Mouse (Mus musculus) hindbrain, embryonic 13.5 days (tissue): ENCODE measurements around the gene Cend1. TPM values are rescaled to one million over a fixed set of nuclear protein-coding genes. Genes with fewer than 3 reads are reported as not detected.
"Not testable (repeated sequence)": the region's sequence is repeated elsewhere in the genome, so short reads cannot be mapped to it uniquely, and the experiment has no call there.

ENCODE experiments used
- ATAC-seq: fragments of 200-750 bp; cut with Nextera tagmentation; 2 replicates; pipeline ENCODE4 v1.8.0; 2017; ENCODE audit warnings: moderate TSS enrichment; ENCODE audit not compliant: low FRiP score
- H3K27ac ChIP-seq: fragments of 300-500 bp; sonication (generic); 2 replicates; pipeline ENCODE4 v1.5.1; 2015; ENCODE audit warnings: inconsistent platforms, mild to moderate bottlenecking, moderate library complexity
- H3K27me3 ChIP-seq: fragments of 300-500 bp; sonication (generic); 2 replicates; pipeline ENCODE4 v1.6.1; 2015; ENCODE audit warnings: mild to moderate bottlenecking, inconsistent platforms
- H3K36me3 ChIP-seq: fragments of 300-500 bp; sonication (generic); 2 replicates; pipeline ENCODE4 v1.6.1; 2015; ENCODE audit warnings: mild to moderate bottlenecking, inconsistent platforms
- H3K4me1 ChIP-seq: fragments of 300-500 bp; sonication (generic); replicated peaks from 2 replicates; pipeline ENCODE4 v1.6.1; 2015; ENCODE audit warnings: inconsistent platforms
- H3K4me2 ChIP-seq: fragments of 300-500 bp; sonication (generic); 2 replicates; pipeline ENCODE4 v1.6.1; 2015; ENCODE audit warnings: inconsistent platforms, mild to moderate bottlenecking, moderate library complexity
- H3K4me3 ChIP-seq: fragments of 300-500 bp; sonication (generic); 2 replicates; pipeline ENCODE4 v1.5.1; 2015; ENCODE audit warnings: mild to moderate bottlenecking, inconsistent platforms
- H3K9ac ChIP-seq: fragments of 300-500 bp; sonication (generic); 2 replicates; pipeline ENCODE4 v1.6.1; 2015; ENCODE audit warnings: mild to moderate bottlenecking, inconsistent platforms
- H3K9me3 ChIP-seq: fragments of 300-500 bp; sonication (generic); 2 replicates; pipeline ENCODE4 v1.6.1; 2016; ENCODE audit warnings: inconsistent platforms
- WGBS: fragments of 180-500 bp; shearing (Covaris S2); methylation state at CpG from one replicate; pipeline ENCODE4 v1.1.7; 2015; 5-methylcytosine and 5-hydroxymethylcytosine counted together
- polyA plus RNA-seq: library from polyadenylated mRNA; unstranded; fragments of >200 nt; fragmentation: Nextera tagmentation; extraction: Ambion mirVana; gene quantifications from 2 replicates; pipeline ENCODE4 v1.2.1, GENCODE M21; 2015

Cend1 gene
- polyA plus RNA-seq, 1 experiment from 2014 or later, result 68.3 TPM

DNA sequence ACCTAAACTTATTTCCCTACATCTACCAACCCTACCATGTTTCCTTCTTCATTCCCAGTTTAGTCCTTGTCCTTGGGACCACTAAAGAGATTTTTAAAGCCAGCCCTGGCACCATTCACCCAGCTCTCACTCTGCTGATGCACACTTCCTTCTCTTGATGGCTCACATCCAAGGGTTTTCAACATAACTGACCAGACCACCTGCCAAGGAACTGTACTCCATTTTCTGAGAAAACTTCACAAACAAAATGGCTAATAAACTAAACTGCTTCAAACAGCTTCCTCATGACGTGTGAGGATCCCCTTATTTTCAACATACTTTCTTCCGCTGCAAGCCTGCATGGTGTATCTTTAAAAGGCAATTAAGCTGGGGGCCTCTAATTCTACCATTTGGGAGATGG lies 24.3 kb upstream of the Cend1 start:
- WGBS, result 80% methylated on average over 2 of the region's 2 CpGs
- peaks cover 47% of the 10 kb centered on the region for H3K36me3 ChIP-seq
- H3K4me3 ChIP-seq, result no peak overlapping the region
- 0 out of 2 replicates have a peak, but pooled peaks cover 6% of the 10 kb centered on the region for H3K27me3 ChIP-seq
- peaks cover 32% of the 10 kb centered on the region for H3K4me1 ChIP-seq
- H3K4me2 ChIP-seq, result no peak overlapping the region
- no peak for ATAC-seq
- H3K9ac ChIP-seq, result no peak overlapping the region
- H3K27ac ChIP-seq, result no peak overlapping the region
- no peaks in the 10 kb centered on the region for H3K9me3 ChIP-seq

DNA sequence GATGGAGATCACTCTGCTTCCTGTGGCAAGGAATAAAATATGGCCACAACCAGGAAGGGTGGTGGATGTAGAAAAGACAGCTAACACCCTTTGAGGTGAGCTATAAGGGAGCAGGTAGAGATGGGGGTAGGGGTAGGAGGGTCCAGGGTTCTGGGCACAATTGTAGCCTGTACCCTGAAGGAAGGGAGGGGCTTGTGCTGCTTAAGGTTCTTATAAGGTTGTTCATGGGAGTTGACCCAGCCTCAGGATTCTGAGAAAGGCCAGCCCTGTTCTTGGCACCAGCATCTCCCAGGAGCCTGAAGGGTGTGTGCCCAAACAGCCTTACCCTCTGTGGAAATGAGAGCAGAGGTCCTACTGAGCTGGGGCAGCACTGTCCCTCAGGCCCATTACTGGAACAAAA lies 22.6 kb upstream of the Cend1 start:
- Histone ChIP-seq H3K4me2 (no peak overlapping the region), H3K36me3 (peaks cover 35% of the 10 kb centered on the region), H3K4me1 (peaks cover 38% of the 10 kb centered on the region), H3K4me3 (no peak overlapping the region), H3K27ac (no peak overlapping the region), H3K27me3 (0 out of 2 replicates have a peak, but pooled peaks cover 3% of the 10 kb centered on the region), H3K9me3 (no peaks in the 10 kb centered on the region), H3K9ac (no peak overlapping the region)
- ATAC-seq, result no peak

DNA sequence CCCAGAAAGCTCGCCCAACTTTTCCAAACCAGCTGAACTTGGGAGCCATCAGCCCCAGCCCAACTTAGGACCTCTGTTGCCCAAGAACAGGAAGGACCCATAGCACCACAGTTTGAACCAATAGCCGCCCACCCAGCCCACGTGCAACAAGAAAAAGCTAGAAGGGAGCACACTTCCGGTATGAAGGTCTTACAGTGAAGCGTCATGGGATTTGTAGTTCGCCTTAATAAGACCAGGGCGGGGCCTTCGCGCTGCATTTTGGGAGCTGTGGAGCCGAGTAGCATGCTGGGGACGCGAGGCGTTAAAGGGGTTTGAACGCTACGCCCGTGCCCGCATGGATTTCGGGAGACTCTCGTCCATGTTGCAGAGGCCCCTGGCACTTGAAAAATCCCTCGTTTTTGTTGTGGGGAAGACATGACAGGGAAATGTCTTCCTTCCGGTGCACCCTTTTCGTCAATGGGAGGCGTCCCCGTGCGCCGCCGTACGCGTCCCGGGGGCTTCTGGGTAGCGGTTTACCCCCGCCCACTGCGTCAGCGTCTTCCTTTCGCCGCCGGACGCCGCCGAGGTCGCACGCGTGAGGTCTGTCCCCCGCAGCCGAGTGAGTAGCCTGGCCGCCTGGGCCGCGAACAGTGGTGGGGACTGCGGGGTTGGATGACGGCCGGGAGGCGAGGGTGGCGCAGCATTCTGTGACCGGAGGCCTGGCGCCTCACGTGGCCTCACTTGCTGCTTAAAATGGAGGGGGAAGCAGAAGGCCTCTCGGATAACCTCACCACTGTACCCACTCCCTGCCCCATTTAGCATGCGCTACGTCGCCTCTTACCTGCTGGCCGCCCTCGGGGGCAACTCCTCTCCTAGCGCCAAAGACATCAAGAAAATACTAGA lies 18.1 kb upstream of the Cend1 start, which contains the start of gene Rplp2:
Rplp2 (plus strand) TSS at position 261 of the 882 bp plus-strand sequence.
- Histone ChIP-seq H3K9ac (peak within 1 kb of the TSS; percentile 94), H3K4me3 (peak within 1 kb of the TSS; percentile 86), H3K9me3 (no peaks in the 10 kb centered on the region), H3K4me2 (peak within 1 kb of the TSS; percentile 79), H3K4me1 (peaks cover 33% of the 10 kb centered on the region), H3K27me3 (no peaks in the 10 kb centered on the region), H3K36me3 (peaks cover 35% of the 10 kb centered on the region), H3K27ac (peak within 1 kb of the TSS; percentile 96)
- under 1% methylated on average over 63 of the region's 63 CpGs for WGBS
- ATAC-seq, result peak; percentile 94

DNA sequence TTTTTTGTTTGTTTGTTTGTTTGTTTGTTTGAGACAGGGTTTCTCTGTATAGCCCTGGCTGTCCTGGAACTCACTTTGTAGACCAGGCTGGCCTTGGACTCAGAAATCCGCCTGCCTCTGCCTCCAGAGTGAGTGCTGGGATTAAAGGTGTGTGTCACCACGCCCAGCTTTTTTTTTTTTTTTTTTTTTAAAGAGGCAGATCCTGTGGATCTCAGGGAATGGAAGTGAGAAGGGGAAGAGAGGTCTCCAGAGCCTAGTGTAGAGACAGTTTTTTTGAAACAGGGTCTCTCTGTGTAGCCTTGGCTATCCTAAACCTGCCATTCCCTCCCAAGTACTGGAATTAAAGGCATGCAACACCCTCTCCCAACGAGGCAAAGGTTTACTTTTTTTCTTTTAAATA lies 17.1 kb upstream of the Cend1 start:
- not testable (repeated sequence) for H3K27me3 ChIP-seq, H3K9me3 ChIP-seq, H3K9ac ChIP-seq, H3K27ac ChIP-seq, H3K4me3 ChIP-seq, ATAC-seq
- 90% methylated on average over 3 of the region's 3 CpGs for WGBS
- Histone ChIP-seq H3K36me3 (peaks cover 25% of the 10 kb centered on the region), H3K4me2 (peak overlapping the region; percentile 52), H3K4me1 (peaks cover 35% of the 10 kb centered on the region)

DNA sequence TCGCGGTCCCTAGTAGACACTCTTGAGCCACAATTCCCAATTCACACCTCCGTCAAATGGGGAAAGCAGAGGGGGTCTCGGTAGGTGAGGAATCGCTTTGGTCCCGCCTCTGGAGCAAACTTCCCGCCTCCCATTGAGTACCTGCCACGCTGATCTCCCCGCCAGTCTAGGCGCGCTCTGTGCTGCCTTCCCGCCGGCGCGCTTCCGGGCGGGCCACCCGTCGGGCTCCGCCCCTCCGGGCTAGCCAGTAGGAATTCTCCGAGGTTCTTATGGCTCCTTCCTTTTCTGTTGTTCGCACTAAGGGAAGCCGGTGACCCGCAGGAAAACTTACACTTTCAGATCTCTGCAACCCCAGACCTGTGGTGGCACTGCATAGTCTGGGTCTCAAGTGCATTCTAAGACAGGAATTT lies 14.5 kb upstream of the Cend1 start, which contains the start of gene Pidd1:
Pidd1 (minus strand) TSS at position 198 of the 410 bp plus-strand sequence.
- H3K9ac ChIP-seq, result peak within 1 kb of the TSS; percentile 70
- peaks cover 9% of the 10 kb centered on the region for H3K36me3 ChIP-seq
- WGBS, result under 1% methylated on average over 25 of the region's 25 CpGs
- no peak within 1 kb of the TSS for H3K27ac ChIP-seq
- H3K27me3 ChIP-seq, result no peaks in the 10 kb centered on the region
- H3K4me2 ChIP-seq, result peak within 1 kb of the TSS; percentile 64
- H3K9me3 ChIP-seq, result no peaks in the 10 kb centered on the region
- no peak for ATAC-seq
- peaks cover 30% of the 10 kb centered on the region for H3K4me1 ChIP-seq
- peak within 1 kb of the TSS; percentile 37 for H3K4me3 ChIP-seq

- no peaks in the 10 kb centered on the region for H3K27me3 ChIP-seq
- no peak for ATAC-seq
Observed at GRCm38 (mm10) chr7:141443081-141443821, 14.0 kb upstream of the Cend1 start.

GRCm38 (mm10) chr7:141442199-141442598 lies 12.9 kb upstream of the Cend1 start:
- Histone ChIP-seq H3K9ac (peak overlapping the region; percentile 70), H3K4me3 (no peak overlapping the region)

More at GRCm38 (mm10) chr7:141443081-141443821, 14.0 kb upstream of the Cend1 start:
- 26% methylated on average over 12 of the region's 12 CpGs for WGBS
- H3K9ac ChIP-seq, result peak overlapping the region; percentile 70
- H3K36me3 ChIP-seq, result peaks cover 6% of the 10 kb centered on the region; the same call in 1 of the 2 replicates
- peak overlapping the region; percentile 64 for H3K4me2 ChIP-seq
- peak overlapping the region; percentile 37 for H3K4me3 ChIP-seq
- H3K9me3 ChIP-seq, result no peaks in the 10 kb centered on the region
- no peak overlapping the region for H3K27ac ChIP-seq
- H3K4me1 ChIP-seq, result peaks cover 24% of the 10 kb centered on the region

DNA sequence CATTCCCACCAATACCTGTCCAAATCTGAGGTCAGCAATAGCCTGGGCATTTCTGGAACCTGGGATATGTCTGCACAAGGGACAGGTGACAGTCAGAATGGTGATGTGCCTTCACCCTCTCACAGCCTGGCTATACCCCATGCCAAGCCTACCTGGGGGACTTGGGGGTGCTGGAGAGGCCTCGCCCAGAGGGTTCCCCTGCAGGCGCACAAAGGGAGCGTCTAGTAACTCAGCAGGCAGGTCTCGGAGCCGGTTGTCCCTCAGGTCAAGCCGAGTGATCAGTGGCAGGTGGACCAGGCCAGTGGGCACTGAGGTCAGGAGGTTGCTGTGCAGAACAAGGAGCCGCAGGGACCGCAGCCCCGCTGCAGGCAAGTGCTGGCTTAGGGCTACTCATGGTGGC lies 12.2 kb upstream of the Cend1 start:
- no peak for ATAC-seq
- Histone ChIP-seq H3K27ac (no peak overlapping the region), H3K4me2 (no peak overlapping the region), H3K4me1 (peaks cover 36% of the 10 kb centered on the region), H3K4me3 (no peak overlapping the region), H3K27me3 (no peaks in the 10 kb centered on the region), H3K9me3 (no peaks in the 10 kb centered on the region), H3K36me3 (peaks cover 6% of the 10 kb centered on the region; the same call in 1 of the 2 replicates), H3K9ac (peak overlapping the region; percentile 58; the same call in 1 of the 2 replicates)
- 93% methylated on average over 9 of the region's 9 CpGs for WGBS

More at GRCm38 (mm10) chr7:141442199-141442598, 12.9 kb upstream of the Cend1 start:
- Histone ChIP-seq H3K4me1 (peaks cover 28% of the 10 kb centered on the region), H3K36me3 (peaks cover 6% of the 10 kb centered on the region; the same call in 1 of the 2 replicates), H3K27ac (no peak overlapping the region), H3K9me3 (no peaks in the 10 kb centered on the region), H3K4me2 (peak overlapping the region; percentile 64), H3K27me3 (no peaks in the 10 kb centered on the region)
- ATAC-seq, result no peak
- 96% methylated on average over 13 of the region's 13 CpGs for WGBS

- H3K4me3 ChIP-seq, result no peak overlapping the region
- H3K9ac ChIP-seq, result no peak overlapping the region
- no peak for ATAC-seq
- 37% methylated on average over 6 of the region's 6 CpGs for WGBS
- H3K4me2 ChIP-seq, result no peak overlapping the region
- peaks cover 6% of the 10 kb centered on the region; the same call in 1 of the 2 replicates for H3K36me3 ChIP-seq
- H3K27ac ChIP-seq, result no peak overlapping the region
- no peaks in the 10 kb centered on the region for H3K9me3 ChIP-seq
- H3K27me3 ChIP-seq, result no peaks in the 10 kb centered on the region
- H3K4me1 ChIP-seq, result peaks cover 44% of the 10 kb centered on the region
Observed at GRCm38 (mm10) chr7:141440613-141441012, 11.3 kb upstream of the Cend1 start.

- no peak overlapping the region for H3K4me2 ChIP-seq
- H3K27ac ChIP-seq, result no peak overlapping the region
- 0 out of 2 replicates have a peak overlapping the region, but pooled peaks have one; percentile 13 for H3K9ac ChIP-seq
- no peaks in the 10 kb centered on the region for H3K9me3 ChIP-seq
- no peaks in the 10 kb centered on the region for H3K27me3 ChIP-seq
- peaks cover 52% of the 10 kb centered on the region for H3K4me1 ChIP-seq
- no peak overlapping the region for H3K4me3 ChIP-seq
- H3K36me3 ChIP-seq, result peaks cover 6% of the 10 kb centered on the region; the same call in 1 of the 2 replicates
- no peak for ATAC-seq
- WGBS, result 93% methylated on average over 11 of the region's 11 CpGs
Observed at GRCm38 (mm10) chr7:141439811-141440210, 10.5 kb upstream of the Cend1 start.

DNA sequence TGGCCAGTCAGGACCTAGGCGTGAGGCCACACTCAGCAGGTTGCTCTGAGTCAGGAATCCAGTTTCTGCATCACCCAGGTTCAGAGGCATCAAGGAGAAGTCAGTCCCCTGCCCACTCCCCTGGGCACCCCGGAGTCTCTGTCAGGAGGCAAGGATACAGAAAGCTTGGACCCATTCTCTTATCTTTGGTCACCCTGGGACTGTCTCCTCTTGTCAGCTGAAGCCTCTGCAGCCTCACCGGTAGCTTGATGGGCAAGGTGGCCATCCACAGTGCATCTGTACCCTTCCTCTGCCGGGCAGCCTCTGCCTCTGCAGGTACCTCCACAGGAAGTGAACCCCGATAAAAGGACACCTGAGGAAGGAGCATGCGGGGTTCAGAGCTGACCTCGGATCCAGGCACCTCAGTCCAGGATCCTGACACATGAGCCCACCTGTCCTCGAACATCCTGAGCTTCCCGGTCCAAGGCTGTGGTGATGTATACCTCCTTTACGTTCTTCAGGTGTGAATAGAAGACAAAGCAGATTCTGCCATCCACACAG lies 9.9 kb upstream of the Cend1 start:
- H3K9ac ChIP-seq, result no peak overlapping the region; the same call in 1 of the 2 replicates
- H3K4me3 ChIP-seq, result no peak overlapping the region
- H3K4me1 ChIP-seq, result peaks cover 57% of the 10 kb centered on the region
- no peak for ATAC-seq
- H3K27me3 ChIP-seq, result no peaks in the 10 kb centered on the region
- no peak overlapping the region for H3K27ac ChIP-seq
- no peak overlapping the region for H3K4me2 ChIP-seq
- H3K9me3 ChIP-seq, result no peaks in the 10 kb centered on the region
- WGBS, result 94% methylated on average over 10 of the region's 10 CpGs
- peaks cover 6% of the 10 kb centered on the region; the same call in 1 of the 2 replicates for H3K36me3 ChIP-seq
